Mouse (Mus musculus) E14TG2a.4 (cell line): ENCODE measurements around the gene Sp3.

Experiments used
- CTCF ChIP-seq: conservative IDR thresholded peaks from 2 replicates; pipeline ENCODE4 v1.5.1; 2014; ENCODE audit warnings: low read length
- NANOG ChIP-seq: IDR thresholded peaks from 2 replicates; pipeline ENCODE4 v1.6.1; 2014; ENCODE audit warnings: borderline replicate concordance, low read length, mixed read lengths
- POU5F1 ChIP-seq: IDR thresholded peaks from 2 replicates; pipeline ENCODE4 v1.6.1; 2014; ENCODE audit warnings: low read length, borderline replicate concordance

- TF ChIP-seq CTCF (no peak), NANOG (no peak), POU5F1 (no peak)
Observed at GRCm38 (mm10) chr2:72980337-72981074, at the start of gene Sp3.
